Mouse (Mus musculus): ENCODE data around the gene Bahcc1. TPM values are rescaled to one million over a fixed set of nuclear protein-coding genes. Genes with fewer than 3 reads are reported as not detected.

The Bahcc1 gene
- total and polyA plus RNA-seq, 3 experiments, result 0.04 TPM; not detected in 2

GRCm38 (mm10) chr11:120266259-120266758 is 33.6 kb downstream of the Bahcc1 start:
- H3K27ac ChIP-seq (ENCODE audit: insufficient read depth, low read depth), result no peak overlapping the region
- H3K4me1 ChIP-seq (ENCODE audit: control insufficient read depth in 1 of 2, insufficient read depth in 2 of 2), result peaks cover 4 to 7% of the 10 kb centered on the region in 2 experiments; a peak in 3 of 4 replicates
- H3K79me2 ChIP-seq (replicated peaks; ENCODE audit: control insufficient read depth, extremely low read depth, insufficient read depth, poor library complexity, severe bottlenecking), result no peaks in the 10 kb centered on the region
- no peak for TF ChIP-seq SMC3 (IDR thresholded peaks at IDR 0.05; ENCODE audit: low read depth, low read length)
- no peak for TF ChIP-seq MYC (IDR thresholded peaks at IDR 0.05; ENCODE audit: low read depth, low read length)
- no peak for TF ChIP-seq TCF12 (IDR thresholded peaks at IDR 0.05; ENCODE audit: low read depth, low read length)
- no peak for TF ChIP-seq MAX (IDR thresholded peaks at IDR 0.05; ENCODE audit: low read length)
- no peak for TF ChIP-seq ZC3H11A (IDR thresholded peaks at IDR 0.05; ENCODE audit: low read depth, low read length)
- no peak for TF ChIP-seq PAX5 (IDR thresholded peaks at IDR 0.05; ENCODE audit: low read length)
- TF ChIP-seq ELF1 (IDR thresholded peaks at IDR 0.05; ENCODE audit: low read depth, low read length), result no peak
- no peak for TF ChIP-seq POLR2A (IDR thresholded peaks at IDR 0.05; ENCODE audit: low read depth, low read length)
- no peak for TF ChIP-seq JUND (conservative IDR thresholded peaks at IDR 0.05; ENCODE audit: low read depth, low read length)
- TF ChIP-seq CTCF (conservative IDR thresholded peaks at IDR 0.05 in 1 of 2, IDR thresholded peaks at IDR 0.05 in 1 of 2; ENCODE audit: low read depth in 2 of 2, low read length in 2 of 2), result no peak
- no peak for TF ChIP-seq MEF2A (IDR thresholded peaks at IDR 0.05; ENCODE audit: borderline replicate concordance, low read depth, low read length)
- TF ChIP-seq BHLHE40 (IDR thresholded peaks at IDR 0.05; ENCODE audit: low read depth, low read length), result no peak
- TF ChIP-seq E2F4 (IDR thresholded peaks at IDR 0.05; ENCODE audit: insufficient replicate concordance, low read depth, low read length), result no peak
- TF ChIP-seq RAD21 (IDR thresholded peaks at IDR 0.05; ENCODE audit: low read depth, low read length), result no peak
- no peak for TF ChIP-seq ZNF384 (IDR thresholded peaks at IDR 0.05; ENCODE audit: low read depth, low read length)
- no peak for TF ChIP-seq GABPA (IDR thresholded peaks at IDR 0.05; ENCODE audit: insufficient replicate concordance, low read depth, low read length)
- TF ChIP-seq EP300 (IDR thresholded peaks at IDR 0.05; ENCODE audit: low read length), result no peak
- TF ChIP-seq KAT2A (IDR thresholded peaks at IDR 0.05; ENCODE audit: insufficient replicate concordance, low read length), result no peak
- TF ChIP-seq JUN (IDR thresholded peaks at IDR 0.05; ENCODE audit: insufficient read depth, low read depth, low read length), result no peak
- no peaks in the 10 kb centered on the region for H3K9me3 ChIP-seq (replicated peaks; ENCODE audit: low read length)
- in situ Hi-C loops (cut with MboI; ENCODE audit: low pct_ligation_motif_present, low pct_unique_long_range_greater_than_20kb, low sequenced_read_pairs) (no loop called here), dilution Hi-C loops (cut with MboI; ENCODE audit: extremely low pct_ligation_motif_present, extremely low pct_unique_long_range_greater_than_20kb, low sequenced_read_pairs) (no loop called here)
- H3K9ac ChIP-seq (ENCODE audit: insufficient read depth, low read depth), result no peak overlapping the region
- no peaks in the 10 kb centered on the region for H3K36me3 ChIP-seq (replicated peaks in 1 of 2; ENCODE audit: control insufficient read depth in 1 of 2, insufficient read depth in 1 of 2, low read length in 1 of 2)
- no peak overlapping the region for H3K4me3 ChIP-seq (replicated peaks in 1 of 3; ENCODE audit: low read depth in 2 of 3, low read length in 2 of 3, poor library complexity in 1 of 3)
- H3K27me3 ChIP-seq (replicated peaks), result peaks cover 91% of the 10 kb centered on the region
- H3K4me2 ChIP-seq (ENCODE audit: insufficient read depth, low read depth, poor library complexity, severe bottlenecking), result no peak overlapping the region
- DNase-seq (ENCODE audit: extremely low read depth), result no peak

- H3K9ac ChIP-seq (ENCODE audit: insufficient read depth, low read depth), result no peak overlapping the region
- no peak overlapping the region for H3K4me2 ChIP-seq (ENCODE audit: insufficient read depth, low read depth, poor library complexity, severe bottlenecking)
- in situ Hi-C loops (cut with MboI; ENCODE audit: low pct_ligation_motif_present, low pct_unique_long_range_greater_than_20kb, low sequenced_read_pairs) (no loop called here), dilution Hi-C loops (cut with MboI; ENCODE audit: extremely low pct_ligation_motif_present, extremely low pct_unique_long_range_greater_than_20kb, low sequenced_read_pairs) (no loop called here)
- no peaks in the 10 kb centered on the region for H3K9me3 ChIP-seq (replicated peaks; ENCODE audit: low read length)
- H3K27me3 ChIP-seq (replicated peaks), result peaks cover 91% of the 10 kb centered on the region
- H3K4me3 ChIP-seq (replicated peaks in 1 of 3; ENCODE audit: low read depth in 2 of 3, low read length in 2 of 3, poor library complexity in 1 of 3), result no peak overlapping the region
- no peaks in the 10 kb centered on the region for H3K79me2 ChIP-seq (replicated peaks; ENCODE audit: control insufficient read depth, extremely low read depth, insufficient read depth, poor library complexity, severe bottlenecking)
- no peak for TF ChIP-seq USF2 (conservative IDR thresholded peaks at IDR 0.05; ENCODE audit: low read depth, low read length)
- no peak for TF ChIP-seq MYC (IDR thresholded peaks at IDR 0.05; ENCODE audit: low read depth, low read length)
- TF ChIP-seq ELF1 (IDR thresholded peaks at IDR 0.05; ENCODE audit: low read depth, low read length), result no peak
- no peak for TF ChIP-seq POLR2A (IDR thresholded peaks at IDR 0.05; ENCODE audit: low read depth, low read length)
- TF ChIP-seq RCOR1 (conservative IDR thresholded peaks at IDR 0.05; ENCODE audit: low read depth, low read length), result no peak
- no peak for TF ChIP-seq JUN (IDR thresholded peaks at IDR 0.05; ENCODE audit: insufficient read depth, low read depth, low read length)
- no peak for DNase-seq (ENCODE audit: extremely low read depth)
- H3K27ac ChIP-seq (ENCODE audit: insufficient read depth, low read depth), result no peak overlapping the region
- H3K4me1 ChIP-seq (ENCODE audit: control insufficient read depth in 1 of 2, insufficient read depth in 2 of 2), result peaks cover 0 to 7% of the 10 kb centered on the region in 2 experiments; a peak in 2 of 4 replicates
- H3K36me3 ChIP-seq (replicated peaks in 1 of 2; ENCODE audit: control insufficient read depth in 1 of 2, insufficient read depth in 1 of 2, low read length in 1 of 2), result no peaks in the 10 kb centered on the region
These were observed 34.5 kb downstream of the Bahcc1 start for GRCm38 (mm10) chr11:120267274-120267673.
